Mouse (Mus musculus) left cerebral cortex, postnatal 14 days (tissue): ENCODE measurements at regions not wholly inside any gene's neighbourhood (a gene's known extent, or its start where the extent isn't known, plus 50 kb on each side); places are given as distances from the start of the nearest gene placed in this dataset.

Experiments
- DNase-seq, 2 experiments: peaks; one replicate each; pipeline ENCODE4 v3.0.0; 2021 to 2022; ENCODE audit warnings: low spot score in 2 of 2, mixed read lengths in 1 of 2
- intact Hi-C: fragments of 180-260 bp; cut with DNase I; formaldehyde crosslinking; loops from one replicate; pipeline ENCODE4 v1.15.1; 2025

DNA sequence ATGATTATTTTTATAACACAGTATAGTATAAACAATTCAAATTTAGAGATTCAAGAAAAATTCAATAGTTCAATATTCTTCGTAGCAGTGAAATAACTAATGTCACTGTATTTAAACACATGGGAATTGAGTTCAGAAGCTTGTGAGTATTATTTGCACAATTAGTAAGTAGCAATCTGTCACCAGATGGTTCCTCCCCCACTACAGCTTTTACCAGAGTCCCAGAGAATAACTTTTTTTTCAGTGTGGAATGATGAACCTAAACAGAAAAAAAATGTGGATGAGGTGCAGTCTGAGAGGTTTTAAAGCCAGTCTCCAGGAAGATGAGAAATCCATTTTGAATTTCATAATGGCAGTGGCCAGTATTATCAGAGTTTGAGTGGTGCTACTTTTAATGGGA is 414.9 kb upstream of the C9orf72 start:
- no peak for DNase-seq
- intact Hi-C loops = no loop called here

DNA sequence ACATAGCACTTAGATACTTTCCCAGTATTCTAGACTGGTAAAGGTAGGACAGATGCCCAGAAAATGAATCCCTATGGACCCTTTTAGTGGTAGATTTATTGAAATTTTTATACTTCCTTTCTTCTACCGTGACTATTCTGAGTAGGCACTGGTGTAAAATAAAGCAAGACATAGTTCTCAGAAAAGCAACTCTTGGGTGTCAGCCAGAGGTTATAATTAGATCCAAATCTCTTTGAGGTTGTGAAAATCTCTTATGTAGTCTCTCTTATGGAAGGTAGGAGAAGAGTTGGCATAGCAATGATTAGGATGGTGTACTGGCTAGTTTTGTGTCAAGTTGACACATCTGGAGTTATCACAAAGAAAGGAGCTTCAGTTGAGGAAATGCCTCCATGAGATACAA is 380.2 kb upstream of the C9orf72 start:
- intact Hi-C loops = no loop called here
- DNase-seq = peak; percentile 6 to 52

DNA sequence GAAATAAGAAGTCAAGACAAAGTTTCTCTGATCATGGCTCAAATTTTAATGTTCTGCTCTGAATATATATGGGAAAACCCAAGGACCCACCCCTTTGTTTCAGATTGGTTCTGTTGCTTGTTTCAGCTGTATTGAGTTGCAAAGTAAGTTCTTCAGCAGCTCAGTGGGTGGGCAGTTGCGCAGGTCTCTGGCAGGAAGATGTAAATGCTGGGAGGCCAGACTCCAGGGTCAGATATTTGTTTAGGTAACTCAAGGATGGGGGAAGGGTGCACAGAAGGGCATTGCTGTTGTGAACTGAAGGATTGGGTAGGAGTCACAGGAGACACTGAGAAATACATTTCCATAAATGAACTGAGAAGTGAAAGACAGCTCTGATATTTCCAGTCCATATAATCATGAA is 352.1 kb upstream of the C9orf72 start:
- intact Hi-C loops = no loop called here
- no peak for DNase-seq

DNA sequence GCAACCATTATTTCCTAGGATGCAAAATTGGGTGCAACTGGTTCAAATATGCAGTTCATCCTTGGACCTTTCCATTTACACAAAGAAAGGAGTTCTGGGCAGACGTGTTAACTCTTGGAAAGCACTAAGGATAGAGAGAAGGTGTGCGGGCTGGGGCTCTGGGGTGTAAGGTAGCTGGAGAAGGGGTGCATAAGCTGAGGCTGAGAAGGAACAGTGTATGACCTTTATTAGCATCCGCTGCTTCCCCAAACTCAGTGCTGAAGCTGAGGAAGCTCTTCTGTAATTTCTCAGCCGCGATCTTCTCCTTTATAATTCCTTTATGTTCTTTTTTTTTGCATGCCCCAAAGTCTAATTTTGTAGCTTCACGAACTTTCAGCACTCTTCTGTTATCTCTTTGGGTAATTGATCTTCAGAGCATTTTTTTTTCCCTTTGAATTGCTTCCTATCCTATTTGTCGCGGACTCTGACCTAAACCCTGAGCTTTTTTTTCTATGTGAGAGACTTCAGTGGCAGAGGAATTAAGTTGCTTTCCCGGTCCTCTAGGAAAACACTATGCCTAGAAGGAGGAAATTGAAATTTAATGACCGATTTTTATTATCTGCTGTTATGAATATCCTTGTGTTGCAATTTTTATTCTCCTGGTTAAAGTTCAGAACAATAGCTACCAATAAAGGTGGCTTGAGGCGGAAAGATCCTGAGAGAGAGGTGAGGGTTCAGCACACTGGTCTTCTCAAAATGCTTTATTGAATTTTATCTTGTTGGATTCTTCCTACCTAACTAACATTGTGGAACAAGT is 349.4 kb upstream of the C9orf72 start:
- DNase-seq = no peak
- intact Hi-C loops = no loop called here

DNA sequence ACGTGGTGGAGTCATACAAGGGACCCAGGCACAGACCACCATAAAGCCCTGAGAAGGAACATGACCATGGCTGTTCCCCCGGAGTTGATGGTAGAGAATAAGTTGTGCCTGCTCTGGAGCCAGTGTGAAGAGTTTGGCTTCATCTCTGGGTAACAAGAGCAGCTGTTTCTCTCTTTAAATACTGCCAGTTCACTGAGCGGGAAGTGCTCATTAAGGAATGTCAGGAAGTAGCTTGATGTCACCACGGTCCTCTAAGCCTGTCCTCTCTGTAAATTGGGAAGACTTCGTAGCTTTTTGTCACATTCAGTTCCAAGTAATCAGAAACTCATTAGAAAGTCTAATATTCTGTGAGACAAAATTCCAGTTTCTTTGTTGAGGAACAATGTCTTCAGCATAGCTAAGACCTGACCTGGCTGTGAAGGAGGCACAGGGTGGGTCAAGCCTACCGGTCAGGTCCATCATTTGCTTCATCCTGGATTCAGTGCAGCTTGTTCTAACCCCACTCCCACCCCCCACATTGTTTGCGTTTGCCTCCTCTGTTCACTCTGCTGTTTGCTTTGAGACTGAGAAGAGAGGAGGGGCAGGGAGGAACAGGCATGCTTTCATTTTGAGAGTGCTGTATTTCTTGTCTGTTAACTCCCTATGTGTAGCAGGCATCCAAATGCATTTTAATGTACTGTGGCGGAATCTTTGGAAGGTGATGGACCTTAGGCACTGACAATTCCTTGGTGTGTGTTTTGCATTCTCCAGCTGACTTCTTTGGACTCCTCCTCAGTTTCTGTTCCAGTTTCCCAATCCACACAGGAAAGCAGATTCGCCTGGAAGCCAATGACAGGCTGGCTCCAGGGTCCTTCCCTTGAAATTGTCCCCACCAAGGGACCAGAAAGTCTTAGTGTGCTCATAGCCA is 345.8 kb upstream of the C9orf72 start:
- intact Hi-C loops = no loop called here
- DNase-seq = no peak

DNA sequence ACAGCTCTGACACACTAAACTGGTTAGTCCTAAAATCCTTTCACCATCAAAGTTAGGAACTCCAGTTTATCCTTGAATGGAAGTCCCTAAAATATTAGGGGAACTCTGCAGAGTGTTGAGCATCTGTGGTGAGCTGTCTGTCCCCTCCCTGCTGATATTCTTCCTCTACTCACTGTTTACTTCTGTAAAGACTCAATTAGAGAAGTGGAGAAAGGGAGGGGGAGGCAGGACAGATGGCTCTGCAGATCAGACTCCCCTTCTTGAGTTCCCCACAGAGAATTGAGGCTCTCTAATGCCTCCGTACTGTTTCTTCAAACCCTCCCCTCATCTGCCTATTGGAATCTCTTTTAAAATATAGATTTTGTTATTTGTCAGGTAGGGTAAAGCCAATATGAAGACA is 335.3 kb upstream of the C9orf72 start:
- intact Hi-C loops = no loop called here
- no peak for DNase-seq

DNA sequence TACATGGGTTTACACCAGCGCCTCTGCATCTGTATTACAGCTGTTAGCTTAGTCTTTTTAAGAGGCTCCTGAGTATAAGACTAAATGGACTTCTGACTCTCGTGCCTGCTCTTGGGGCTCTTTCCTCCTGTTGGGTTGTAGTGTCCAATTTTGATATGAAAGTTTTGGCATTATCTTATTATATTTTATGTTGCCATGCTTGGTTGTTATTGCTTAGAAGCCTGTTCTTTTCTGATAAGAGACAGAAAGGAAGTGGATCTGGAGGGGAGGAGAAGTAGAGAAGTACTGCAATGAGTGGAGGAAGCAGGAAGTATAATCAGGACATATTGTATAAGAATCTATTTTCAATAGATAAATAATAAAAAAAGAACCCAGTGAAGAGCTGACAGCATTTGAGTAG is 334.0 kb upstream of the C9orf72 start:
- intact Hi-C loops = no loop called here

DNA sequence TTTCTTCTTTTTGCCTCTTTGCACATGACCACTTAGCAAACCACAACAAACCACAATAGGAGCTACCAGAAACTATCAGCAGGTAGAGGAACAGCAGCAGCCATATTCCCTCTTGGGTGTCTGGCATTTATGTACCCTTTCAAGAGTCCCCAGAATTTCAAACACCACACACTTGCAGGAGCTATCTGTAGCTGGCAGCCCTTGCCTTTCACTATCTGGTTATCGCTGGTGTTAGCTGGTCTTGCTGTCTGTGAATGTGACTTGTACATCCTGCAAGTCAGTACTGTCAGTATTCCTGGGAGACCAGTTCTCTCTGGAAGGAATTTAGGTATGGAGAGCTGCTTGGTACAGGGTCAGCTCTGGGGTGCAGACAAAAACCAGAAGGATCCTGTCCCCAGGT is 327.3 kb upstream of the C9orf72 start:
- intact Hi-C loops = no loop called here

More for the DNA sequence above, 334.0 kb upstream of the C9orf72 start:
- DNase-seq = no peak

DNA sequence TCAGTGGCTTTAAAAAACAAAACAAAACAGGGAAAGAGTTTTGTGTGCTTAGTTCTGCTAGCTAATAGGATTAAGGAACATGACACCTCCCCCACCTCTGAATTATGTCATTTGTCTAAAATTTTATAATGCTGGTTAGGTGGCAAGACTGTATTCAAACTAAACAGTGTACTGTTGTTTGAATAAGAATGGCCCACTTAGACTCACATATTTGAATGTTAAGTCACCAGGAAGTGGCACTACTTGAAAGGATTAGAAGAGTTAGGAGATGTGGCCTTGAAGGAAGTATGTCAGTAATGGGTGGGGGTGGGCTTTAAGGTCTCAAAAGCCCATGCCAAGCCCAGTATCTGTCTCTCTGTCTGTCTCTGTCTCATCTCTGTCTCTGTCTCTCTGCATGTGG is 326.0 kb upstream of the C9orf72 start:
- DNase-seq = no peak
- intact Hi-C loops = no loop called here

More for the DNA sequence above, 327.3 kb upstream of the C9orf72 start:
- no peak for DNase-seq

DNA sequence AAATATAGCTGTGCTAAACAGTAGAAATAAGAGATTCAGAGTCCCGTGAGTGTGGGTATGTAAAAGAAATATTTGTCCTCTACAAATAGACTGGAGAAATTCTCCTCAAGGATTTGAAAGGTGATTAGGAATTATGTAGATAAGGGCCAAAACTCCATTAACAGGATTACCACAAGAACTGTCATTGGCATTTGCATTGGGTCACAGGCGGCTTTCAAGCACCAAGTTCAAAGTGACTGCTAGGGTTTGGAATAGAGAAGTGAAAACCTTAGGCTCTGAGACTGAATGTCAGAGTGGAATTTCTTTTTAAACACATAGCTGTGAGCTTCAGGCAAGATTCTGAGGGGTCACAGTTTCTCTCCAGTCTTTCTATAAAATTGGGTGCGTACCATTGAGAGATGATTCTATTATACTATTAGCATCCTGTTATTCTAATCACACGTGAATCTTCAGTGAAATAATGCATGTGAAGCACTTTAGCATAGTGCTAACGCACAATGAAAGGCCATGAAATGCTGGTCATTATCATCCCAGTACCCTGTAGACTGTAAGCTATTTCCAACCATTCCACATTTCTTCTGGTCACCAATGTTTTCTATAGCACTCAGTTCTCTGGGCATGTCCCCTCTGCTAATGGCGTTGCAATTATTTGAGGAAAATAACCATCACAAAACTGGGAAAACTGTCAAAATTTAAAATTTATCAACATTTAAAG is 308.7 kb upstream of the C9orf72 start:
- intact Hi-C loops = no loop called here

DNA sequence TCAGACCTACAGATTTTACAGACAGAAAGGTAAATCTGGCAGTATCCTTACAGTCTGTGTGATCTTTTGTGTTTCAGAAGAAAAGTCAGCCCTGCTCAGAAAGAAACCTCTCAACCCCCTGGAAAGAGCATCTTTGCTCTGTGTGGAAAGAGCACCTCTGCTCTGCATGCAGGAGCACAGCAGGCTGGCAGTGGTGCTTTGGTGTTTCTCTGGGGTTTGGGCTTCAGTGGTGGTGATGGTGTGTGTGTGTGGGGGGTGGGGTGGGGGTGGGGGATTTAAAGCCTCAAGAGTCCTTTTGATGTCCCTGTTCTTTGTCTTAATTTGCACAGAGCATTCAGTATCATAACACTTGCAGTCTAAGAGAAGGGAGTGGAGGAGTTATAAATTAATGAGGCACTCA is 308.2 kb upstream of the C9orf72 start:
- no peak for DNase-seq
- intact Hi-C loops = no loop called here

More for the DNA sequence above, 308.7 kb upstream of the C9orf72 start:
- DNase-seq = no peak
